12 mouse cellular contexts compared by ENCODE assay signal in genomic region chr11:88489985-88490384, GRCm38 (mm10).
A peak's percentile ranks its signal among the peaks of the same experiment; 100 is the strongest.
DNase-seq lines count a peak whose midpoint lies in the region; ATAC-seq lines count a peak whose summit lies in the region.
"Had no signal": no experiment of that assay in that cellular context is flagged by ENCODE, and none has a peak within 500 bp of the region (broad histone marks: within the 10 kb centered on the region; RNA-seq: fewer than 3 reads in every experiment).

No protein-coding gene starts in this region.

- H3K36me3 ChIP-seq in kidney, embryonic 15.5 days = peaks cover 11% of the 10 kb centered on the region; the same call in 1 of the 2 replicates
- H3K36me3 ChIP-seq in hindbrain, embryonic 11.5 days (ENCODE audit: control insufficient read depth, insufficient read depth, low read length) = no peaks in the 10 kb centered on the region
- no peaks in the 10 kb centered on the region for H3K36me3 ChIP-seq in midbrain, embryonic 16.5 days (ENCODE audit: control insufficient read depth, insufficient read depth, low read length)
- H3K36me3 ChIP-seq: liver, embryonic 15.5 days had no signal

- H3K9me3 ChIP-seq in kidney, embryonic 15.5 days (replicated peaks) = no peaks in the 10 kb centered on the region
- H3K9me3 ChIP-seq in hindbrain, embryonic 11.5 days (ENCODE audit: control insufficient read depth, low read length) = no peaks in the 10 kb centered on the region
- no peaks in the 10 kb centered on the region for H3K9me3 ChIP-seq in midbrain, embryonic 16.5 days (replicated peaks; ENCODE audit: control insufficient read depth, low read length, poor library complexity, severe bottlenecking)
- H3K9me3 ChIP-seq: G1E; liver, embryonic 15.5 days had no signal

- peak; percentile 49 for DNase-seq in cerebellum, adult 9-11 months
- no peak for DNase-seq in cerebellum, postnatal 4 days (ENCODE audit: low spot score in 2 of 2)
- DNase-seq in kidney, postnatal 36 days = no peak
- no peak for DNase-seq in hindbrain, embryonic 11.5 days (ENCODE audit: low spot score)
- no peak for DNase-seq in layer of hippocampus, postnatal 14 days (ENCODE audit: low spot score in 2 of 2)
- DNase-seq in embryo, embryonic 10 days (ENCODE audit: low spot score) = no peak
- DNase-seq: embryo, embryonic 11 days had no signal

- peak overlapping the region; percentile 52 for H3K27ac ChIP-seq in kidney, embryonic 15.5 days
- peak overlapping the region; percentile 84 for H3K27ac ChIP-seq in hindbrain, embryonic 11.5 days (ENCODE audit: low read depth, low read length)
- peak overlapping the region; percentile 56; the same call in 1 of the 2 replicates for H3K27ac ChIP-seq in midbrain, embryonic 16.5 days (ENCODE audit: low read length)
- H3K27ac ChIP-seq: liver, embryonic 15.5 days; stomach, postnatal 0 days had no signal

- no peak for ATAC-seq in kidney, embryonic 15.5 days (replicated peaks; ENCODE audit: low FRiP score)
- ATAC-seq in hindbrain, embryonic 11.5 days (ENCODE audit: low FRiP score) = no peak
- no peak for ATAC-seq in midbrain, embryonic 16.5 days

- H3K27me3 ChIP-seq in kidney, embryonic 15.5 days = no peaks in the 10 kb centered on the region
- H3K27me3 ChIP-seq in hindbrain, embryonic 11.5 days (ENCODE audit: control insufficient read depth, insufficient read depth, low read length) = no peaks in the 10 kb centered on the region
- no peaks in the 10 kb centered on the region for H3K27me3 ChIP-seq in midbrain, embryonic 16.5 days (ENCODE audit: control insufficient read depth, insufficient read depth, low read depth, low read length)
- H3K27me3 ChIP-seq: liver, embryonic 15.5 days had no signal

- H3K4me2 ChIP-seq in kidney, embryonic 15.5 days = no peak overlapping the region
- no peak overlapping the region for H3K4me2 ChIP-seq in hindbrain, embryonic 11.5 days (replicated peaks; ENCODE audit: low read depth, low read length)
- H3K4me2 ChIP-seq in midbrain, embryonic 16.5 days (ENCODE audit: low read length) = no peak overlapping the region
- H3K4me2 ChIP-seq: liver, embryonic 15.5 days had no signal

- H3K4me1 ChIP-seq in kidney, embryonic 15.5 days = peaks cover 40% of the 10 kb centered on the region
- H3K4me1 ChIP-seq in hindbrain, embryonic 11.5 days (replicated peaks; ENCODE audit: control insufficient read depth, insufficient read depth, low read length) = peaks cover 19% of the 10 kb centered on the region
- H3K4me1 ChIP-seq in midbrain, embryonic 16.5 days (ENCODE audit: control insufficient read depth, insufficient read depth, low read length) = peaks cover 42% of the 10 kb centered on the region

- H3K9ac ChIP-seq in kidney, embryonic 15.5 days = no peak overlapping the region
- no peak overlapping the region for H3K9ac ChIP-seq in hindbrain, embryonic 11.5 days (ENCODE audit: low read depth, low read length)
- H3K9ac ChIP-seq in midbrain, embryonic 16.5 days (ENCODE audit: low read depth, low read length) = no peak overlapping the region
- H3K9ac ChIP-seq: liver, embryonic 15.5 days had no signal

- 68% methylated on average over 4 of the region's 4 CpGs for WGBS in kidney, embryonic 15.5 days
- WGBS in hindbrain, embryonic 11.5 days = 86% methylated on average over 4 of the region's 4 CpGs
- 78% methylated on average over 4 of the region's 4 CpGs for WGBS in midbrain, embryonic 16.5 days

- no peak overlapping the region for H3K4me3 ChIP-seq in kidney, embryonic 15.5 days (replicated peaks)
- H3K4me3 ChIP-seq in hindbrain, embryonic 11.5 days (ENCODE audit: low read depth, low read length) = no peak overlapping the region
- H3K4me3 ChIP-seq in midbrain, embryonic 16.5 days (ENCODE audit: low read depth, low read length) = no peak overlapping the region
- H3K4me3 ChIP-seq: liver, embryonic 15.5 days had no signal
